Mouse (Mus musculus) ZHBTc4 (cell line): Measurements from ENCODE around the gene Clk4.

Experiments used
- DNase-seq: peaks from one replicate; pipeline ENCODE4 v3.0.0-alpha.2; 2011; ENCODE audit warnings: low read depth, low spot score

Gene Clk4

GRCm38 (mm10) chr11:51261680-51262219, at the start of gene Clk4:
Gene Clk4, plus strand, starts transcription at chr11:51261730.
- DNase-seq, result no peak

GRCm38 (mm10) chr11:51214021-51214420, 47.5 kb upstream of the Clk4 start:
- DNase-seq, result peak; percentile 85

GRCm38 (mm10) chr11:51219396-51219980, 42.0 kb upstream of the Clk4 start:
- DNase-seq, result peak; percentile 84

GRCm38 (mm10) chr11:51220308-51220707, 41.2 kb upstream of the Clk4 start, which contains the start of gene Gm12569:
Gene Gm12569, plus strand, starts transcription at chr11:51220473.
- DNase-seq, result peak; percentile 86

- DNase-seq, result no peak
Observed at GRCm38 (mm10) chr11:51227104-51227503, 34.4 kb upstream of the Clk4 start.

GRCm38 (mm10) chr11:51234626-51235025, 26.9 kb upstream of the Clk4 start:
- DNase-seq, result no peak

GRCm38 (mm10) chr11:51242897-51243296, 18.6 kb upstream of the Clk4 start:
- no peak for DNase-seq

GRCm38 (mm10) chr11:51257006-51257405, 4.5 kb upstream of the Clk4 start:
- no peak for DNase-seq

- peak; percentile 100 for DNase-seq
Observed at GRCm38 (mm10) chr11:51262342-51263285, 1.1 kb downstream of the Clk4 start, which contains the start of gene BC049762. Gene BC049762, minus strand, starts transcription at chr11:51263046.

GRCm38 (mm10) chr11:51263286-51263831, 1.8 kb downstream of the Clk4 start:
- DNase-seq, result no peak

- DNase-seq, result peak; percentile 52
Observed at GRCm38 (mm10) chr11:51264352-51264751, 2.8 kb downstream of the Clk4 start.

- peak; percentile 49 for DNase-seq
Observed at GRCm38 (mm10) chr11:51265326-51265725, 3.8 kb downstream of the Clk4 start.

GRCm38 (mm10) chr11:51274418-51274817, 12.9 kb downstream of the Clk4 start:
- peak; percentile 57 for DNase-seq

GRCm38 (mm10) chr11:51289564-51290041, 28.1 kb downstream of the Clk4 start, which contains the start of gene Col23a1:
Gene Col23a1, plus strand, starts transcription at chr11:51289920.
- DNase-seq, result peak; percentile 90

GRCm38 (mm10) chr11:51290066-51290955, 28.8 kb downstream of the Clk4 start:
- peak; percentile 73 for DNase-seq

GRCm38 (mm10) chr11:51293956-51294530, 32.5 kb downstream of the Clk4 start:
- no peak for DNase-seq

- DNase-seq, result no peak
Observed at GRCm38 (mm10) chr11:51295742-51296141, 34.2 kb downstream of the Clk4 start.

- DNase-seq, result no peak
Observed at GRCm38 (mm10) chr11:51298691-51299090, 37.2 kb downstream of the Clk4 start.

GRCm38 (mm10) chr11:51302396-51302795, 40.9 kb downstream of the Clk4 start:
- no peak for DNase-seq

GRCm38 (mm10) chr11:51303981-51304553, 42.5 kb downstream of the Clk4 start:
- DNase-seq, result no peak
